Mouse (Mus musculus) spleen, adult 10 weeks (tissue): ENCODE measurements around the gene Inhbc. TPM values are rescaled to one million over a fixed set of nuclear protein-coding genes. Genes with fewer than 3 reads are reported as not detected.

Experiments used
- polyA plus RNA-seq: library from polyadenylated mRNA; stranded (reverse); fragments of 350-450 nt; fragmentation: Illumina TruSeq; extraction: RNeasy Lipid Tissue Mini Kit (QIAGEN cat#74804); gene quantifications from one replicate; pipeline ENCODE4 v1.2.3, GENCODE M21; 2015; ENCODE audit warnings: low replicate concordance; ENCODE audit not compliant: insufficient read depth

Gene Inhbc
- not detected for polyA plus RNA-seq

DNA sequence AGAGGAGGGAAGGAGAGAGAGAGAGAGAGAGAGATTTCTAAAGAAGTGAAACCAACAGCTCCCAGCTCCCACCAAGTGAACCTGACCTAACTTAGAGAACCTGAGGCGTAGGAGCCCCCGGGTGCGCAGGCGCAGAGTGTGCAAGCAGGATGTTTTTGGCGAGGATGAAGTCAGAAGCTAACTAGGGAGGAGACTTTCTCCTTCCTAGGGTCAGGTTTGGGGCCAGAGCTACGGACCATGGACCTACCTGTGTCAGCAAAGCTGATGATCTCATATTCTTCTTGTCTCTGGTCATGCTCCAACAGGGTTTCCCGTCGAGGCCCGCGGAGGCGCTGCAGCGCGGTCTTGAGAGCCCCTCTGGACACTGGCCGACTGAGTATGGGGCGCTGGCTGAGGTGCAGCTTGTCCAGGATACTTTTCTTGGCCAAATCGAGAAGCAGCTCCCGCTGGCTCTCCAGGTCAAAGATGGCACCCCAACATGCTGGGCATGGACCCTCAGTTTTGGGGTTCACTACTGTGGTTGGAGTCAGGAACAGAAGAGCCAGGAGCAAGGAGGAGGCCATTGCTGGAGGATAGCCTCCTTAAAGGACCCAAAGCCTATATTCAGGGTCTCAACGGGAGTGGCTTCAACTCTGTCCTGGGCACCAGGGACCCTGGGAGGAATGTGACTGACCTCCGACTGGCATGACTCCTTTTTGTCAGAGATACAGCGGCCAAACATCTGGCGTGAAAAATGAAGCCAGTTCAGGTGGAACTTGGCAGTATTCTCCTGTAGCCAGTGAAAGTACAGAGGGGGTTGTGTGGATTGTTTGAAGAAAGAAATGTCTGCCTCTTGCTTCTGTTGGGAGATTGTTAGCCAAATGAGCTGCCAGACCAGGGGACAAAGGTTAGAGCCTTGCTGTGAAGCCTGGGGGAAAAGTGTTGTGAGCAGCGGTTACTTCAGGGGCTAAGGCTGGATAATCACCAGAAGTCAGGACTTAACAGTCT is at the start of gene Inhbc:
Gene Inhbc, minus strand, starts transcription at position 598 of the 987 bp plus-strand sequence.

GRCm38 (mm10) chr10:127380251-127380691 is 10.0 kb upstream of the Inhbc start, which contains the start of gene R3hdm2:
Gene R3hdm2, plus strand, starts transcription at chr10:127380327.

DNA sequence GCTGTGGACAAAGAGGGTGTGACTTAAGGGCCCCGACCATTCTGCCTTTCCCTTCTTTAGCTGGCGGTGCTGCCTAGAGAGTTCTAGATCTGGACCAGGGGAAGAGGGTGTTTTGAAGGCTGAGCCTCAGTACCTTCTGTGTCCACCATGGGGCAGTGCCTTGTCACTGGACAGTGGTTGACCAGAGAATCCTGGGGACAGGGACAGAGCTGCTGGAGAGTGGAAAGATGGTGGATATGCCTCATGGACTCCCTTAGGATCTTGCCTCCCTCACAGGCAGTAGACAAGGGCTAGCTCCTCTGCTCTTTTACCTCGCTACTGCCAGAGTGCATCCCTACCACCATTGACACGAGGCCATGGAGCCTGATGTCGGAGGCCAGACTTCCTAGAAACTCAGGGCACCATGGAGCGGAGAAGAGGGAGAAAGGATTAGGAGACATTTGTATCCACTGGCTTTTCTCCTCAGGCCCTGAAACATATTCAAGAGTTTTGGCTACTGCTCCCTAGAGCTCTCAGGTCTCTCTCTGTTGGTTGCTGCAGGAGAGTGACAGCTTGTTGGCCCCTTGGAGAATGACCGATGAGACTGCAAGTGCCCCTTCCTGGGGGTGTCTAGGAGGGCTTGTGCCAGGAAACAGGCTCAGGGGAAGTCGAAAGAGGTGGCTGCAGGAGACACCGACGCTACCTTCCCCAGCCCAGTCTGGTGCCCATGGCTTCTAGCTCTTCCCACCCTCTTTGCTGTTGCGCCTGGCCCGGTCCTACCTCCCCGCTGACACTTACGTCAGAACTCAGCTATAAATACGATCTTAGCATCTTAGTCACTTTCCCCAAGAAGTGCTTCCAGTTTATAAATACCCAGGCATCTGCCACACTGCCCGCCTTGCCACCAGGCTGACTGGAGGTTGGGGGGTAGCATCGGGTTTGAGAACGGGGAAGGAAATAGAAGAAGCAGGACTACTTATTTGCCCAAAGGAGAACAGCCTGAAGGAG is 16.0 kb downstream of the Inhbc start, which contains the start of gene Inhbe:
Gene Inhbe, minus strand, starts transcription at position 503 of the 987 bp plus-strand sequence.

DNA sequence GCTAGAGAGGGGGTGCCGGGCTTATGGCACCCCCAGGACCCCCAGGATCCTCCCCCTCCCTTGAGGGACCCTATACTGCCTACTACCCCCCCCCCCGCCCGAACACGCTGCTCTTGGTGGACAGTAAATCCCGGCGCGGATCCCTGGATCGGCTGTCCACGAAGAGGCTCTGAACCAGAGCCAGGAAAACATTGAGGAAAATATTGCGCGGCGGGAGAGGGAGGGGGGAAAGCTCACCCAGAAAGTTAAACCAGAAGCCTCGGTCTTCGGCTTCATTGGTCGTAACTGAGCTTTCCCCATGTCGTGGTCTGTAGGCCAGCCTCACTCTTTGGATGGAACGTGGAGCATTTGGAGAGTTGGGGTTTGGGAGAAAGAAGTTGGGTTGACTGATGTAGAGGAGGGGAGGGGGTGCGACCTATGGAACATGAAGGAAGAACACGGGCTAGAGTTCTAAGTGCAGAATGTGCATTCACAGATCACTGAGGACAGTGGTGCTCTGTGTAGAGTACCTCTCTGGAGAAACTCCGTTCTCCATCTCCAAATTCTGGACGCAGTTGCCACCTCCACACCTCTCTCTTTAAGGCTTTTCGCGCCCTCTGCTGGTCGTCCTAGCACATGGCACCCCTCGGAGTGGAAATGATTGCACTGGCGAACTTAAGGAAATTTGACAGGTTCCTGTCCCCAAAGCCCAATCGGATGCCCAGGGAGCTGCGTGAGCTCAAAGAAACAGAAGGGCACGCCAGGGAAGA is 28.2 kb downstream of the Inhbc start, which contains the start of gene Gli1:
Gene Gli1, minus strand, starts transcription at position 84 of the 749 bp plus-strand sequence.

GRCm38 (mm10) chr10:127321621-127322020 is 48.6 kb downstream of the Inhbc start, which contains the start of gene Arhgap9:
Gene Arhgap9, plus strand, starts transcription at chr10:127321964.

DNA sequence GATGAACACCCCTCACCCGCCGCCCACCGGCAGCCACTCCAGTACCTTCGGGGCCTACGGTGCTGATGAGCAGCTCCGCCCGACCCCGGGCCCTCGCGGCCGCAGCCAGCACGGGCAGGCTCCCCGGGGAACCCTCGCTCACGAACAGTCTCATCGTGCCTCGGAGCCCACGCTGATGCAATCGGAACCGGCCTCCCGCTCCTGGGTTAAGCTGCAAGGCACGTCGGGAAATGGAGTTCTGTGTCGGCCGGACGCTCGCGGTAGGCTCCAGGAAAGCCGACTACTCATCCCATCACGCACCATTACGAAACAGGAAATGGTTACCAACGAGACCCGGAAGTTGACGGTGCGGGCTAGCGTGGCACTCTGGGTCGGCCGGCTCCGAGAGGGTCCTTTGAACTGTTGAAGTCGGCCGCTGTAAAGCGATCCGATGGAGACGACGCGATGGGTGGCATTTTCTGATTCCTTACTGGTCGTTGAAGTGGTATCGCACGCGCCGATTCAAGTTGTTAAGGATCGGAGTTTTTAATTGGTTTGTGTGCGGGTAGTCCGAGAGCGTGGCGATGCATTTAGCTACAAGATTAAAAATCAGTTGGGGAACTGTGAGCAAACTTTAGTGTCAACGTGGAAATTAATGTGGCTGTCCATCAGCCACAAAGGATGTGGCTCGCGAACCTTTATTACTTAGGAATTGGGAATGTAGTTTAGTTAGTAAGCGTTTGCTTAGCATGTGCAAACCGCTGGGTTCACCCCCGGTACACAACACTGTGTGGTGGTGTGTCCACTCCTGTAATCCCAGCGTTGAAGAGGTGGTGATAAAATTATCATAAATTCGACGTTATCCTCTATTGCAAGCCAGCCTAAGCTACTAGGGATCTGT is 58.5 kb downstream of the Inhbc start, which contains the start of gene Mars:
Gene Mars, minus strand, starts transcription at position 311 of the 880 bp plus-strand sequence.

Other genes with a start within 250 kb of the Inhbc start
- 51.3 TPM for gene Os9, start 249.3 kb downstream of the Inhbc start, polyA plus RNA-seq
- 130 TPM for gene B4galnt1, start 205.2 kb downstream of the Inhbc start, polyA plus RNA-seq
- gene Slc26a10, start 189.8 kb downstream of the Inhbc start, polyA plus RNA-seq, result 1.7 TPM
- 13.6 TPM for gene Arhgef25, start 180.3 kb downstream of the Inhbc start, polyA plus RNA-seq
- gene Dtx3, start 174.7 kb downstream of the Inhbc start, polyA plus RNA-seq, result 38.7 TPM
- 37.1 TPM for gene Pip4k2c, start 158.8 kb downstream of the Inhbc start, polyA plus RNA-seq
- 1.6 TPM for gene Kif5a, start 107.1 kb downstream of the Inhbc start, polyA plus RNA-seq
- 61.6 TPM for gene Dctn2, start 104.1 kb downstream of the Inhbc start, polyA plus RNA-seq
- gene Mbd6, start 81.4 kb downstream of the Inhbc start, polyA plus RNA-seq, result 18.9 TPM
- gene Mars, start 58.6 kb downstream of the Inhbc start, polyA plus RNA-seq, result 29.4 TPM
- gene Arhgap9, start 48.5 kb downstream of the Inhbc start, polyA plus RNA-seq, result 70.2 TPM
- gene Gli1, start 28.5 kb downstream of the Inhbc start, polyA plus RNA-seq, result 0.39 TPM
- gene Inhbe, start 16.0 kb downstream of the Inhbc start, polyA plus RNA-seq, result not detected
- 99.4 TPM for gene R3hdm2, start 9.9 kb upstream of the Inhbc start, polyA plus RNA-seq
- gene Stac3, start 131.3 kb upstream of the Inhbc start, polyA plus RNA-seq, result 3.6 TPM
- gene Ndufa4l2, start 144.5 kb upstream of the Inhbc start, polyA plus RNA-seq, result 1.8 TPM
- 27.0 TPM for gene Shmt2, start 152.0 kb upstream of the Inhbc start, polyA plus RNA-seq
- gene Nxph4, start 164.1 kb upstream of the Inhbc start, polyA plus RNA-seq, result not detected